Mouse (Mus musculus) kidney, adult 18-20 months (tissue): ENCODE measurements around the gene Armcx2.
"Not testable (repeated sequence)": the region's sequence is repeated elsewhere in the genome, so short reads cannot be mapped to it uniquely, and the experiment has no call there.

Source experiments
- DNase-seq: peaks from one replicate; pipeline ENCODE4 v3.0.0; 2021

Gene Armcx2

GRCm38 (mm10) chrX:134808755-134809224 lies at the start of gene Armcx2:
Gene Armcx2, minus strand, starts transcription at chrX:134809221.
- DNase-seq = peak; percentile 19

GRCm38 (mm10) chrX:134849662-134850061 lies 40.6 kb upstream of the Armcx2 start:
- no peak for DNase-seq

- DNase-seq = no peak
Observed at GRCm38 (mm10) chrX:134844424-134844823, 35.4 kb upstream of the Armcx2 start.

- no peak for DNase-seq
Observed at GRCm38 (mm10) chrX:134830508-134830907, 21.5 kb upstream of the Armcx2 start.

- peak; percentile 9 for DNase-seq
Observed at GRCm38 (mm10) chrX:134807833-134808754, 927 bp downstream of the Armcx2 start.

- DNase-seq = no peak
Observed at GRCm38 (mm10) chrX:134787728-134788127, 21.3 kb downstream of the Armcx2 start.

GRCm38 (mm10) chrX:134763428-134764198 lies 45.4 kb downstream of the Armcx2 start:
- DNase-seq = not testable (repeated sequence)

GRCm38 (mm10) chrX:134757293-134757995 lies 51.6 kb downstream of the Armcx2 start:
- DNase-seq = no peak

GRCm38 (mm10) chrX:134756434-134757292 lies 52.4 kb downstream of the Armcx2 start, which contains the start of gene Armcx3:
Gene Armcx3, plus strand, starts transcription at chrX:134756595.
- peak; percentile 53 for DNase-seq
